ENCODE assay signal across 13 mouse cellular contexts in the genomic region with DNA sequence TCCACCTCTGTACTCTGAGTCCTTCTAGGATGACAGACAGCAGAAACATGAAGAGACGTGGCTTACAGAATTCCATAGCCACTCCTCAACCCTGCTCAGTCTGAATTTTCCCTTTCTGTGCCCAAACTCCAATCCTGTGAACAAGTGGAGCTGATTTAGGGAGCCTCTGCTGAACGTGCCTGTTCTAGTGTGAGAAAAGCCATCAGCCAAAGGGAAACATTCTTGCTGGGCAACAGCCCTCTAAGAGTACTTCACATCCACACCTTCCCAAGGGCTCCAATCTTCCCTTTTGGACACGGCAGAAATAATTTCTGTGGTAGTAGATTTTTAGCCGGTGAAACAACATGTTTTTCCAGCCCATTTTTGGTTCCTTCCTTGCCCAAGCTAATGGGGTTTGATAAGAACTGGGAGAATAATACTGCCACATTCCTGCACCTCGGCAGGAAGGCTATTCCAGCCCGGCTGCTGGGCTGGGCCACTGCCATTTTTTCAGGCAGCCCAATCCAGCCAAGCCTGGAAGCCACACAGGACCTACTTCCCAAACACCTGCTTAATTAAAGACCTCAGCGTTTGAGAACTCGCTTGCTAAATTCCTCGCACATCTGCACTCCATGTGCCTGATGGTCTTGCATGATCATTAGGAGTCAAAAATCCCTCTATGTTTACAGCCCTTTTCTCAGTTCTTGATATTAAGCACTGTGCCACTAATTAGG. TPM values are rescaled to one million over a fixed set of nuclear protein-coding genes. Genes with fewer than 3 reads are reported as not detected.
A peak's percentile ranks its signal among the peaks of the same experiment; 100 is the strongest.
DNase-seq lines count a peak whose midpoint lies in the region; ATAC-seq lines count a peak whose summit lies in the region.
"Had no signal": no experiment of that assay in that cellular context is flagged by ENCODE, and none has a peak within 500 bp of the region (broad histone marks: within the 10 kb centered on the region; RNA-seq: fewer than 3 reads in every experiment).

No protein-coding gene starts in this region.

- intact Hi-C loops in gastrocnemius, postnatal 14 days (cut with DNase I; ENCODE audit: low total_unique reads) = loop anchor here (2.0 kb wide), 1 partner anchor 59 kb away; the partner anchor contains the start of gene Tc2n
- intact Hi-C loops in heart, postnatal 10 days (cut with DNase I) = no loop called here

- no peaks in the 10 kb centered on the region for H3K4me1 ChIP-seq in forebrain, embryonic 14.5 days (ENCODE audit: control insufficient read depth, insufficient read depth, low read length)
- H3K4me1 ChIP-seq in forebrain, embryonic 11.5 days (replicated peaks; ENCODE audit: control insufficient read depth, insufficient read depth, low read length) = no peaks in the 10 kb centered on the region
- no peaks in the 10 kb centered on the region for H3K4me1 ChIP-seq in midbrain, embryonic 10.5 days

- H3K27me3 ChIP-seq in forebrain, embryonic 14.5 days (replicated peaks; ENCODE audit: control insufficient read depth, insufficient read depth, low read length) = no peaks in the 10 kb centered on the region
- H3K27me3 ChIP-seq in forebrain, embryonic 11.5 days (ENCODE audit: control insufficient read depth, insufficient read depth, low read length) = no peaks in the 10 kb centered on the region
- no peaks in the 10 kb centered on the region for H3K27me3 ChIP-seq in midbrain, embryonic 10.5 days (ENCODE audit: low read depth, poor library complexity, severe bottlenecking)

- no peaks in the 10 kb centered on the region for H3K36me3 ChIP-seq in forebrain, embryonic 14.5 days (ENCODE audit: control insufficient read depth, insufficient read depth, low read length)
- no peaks in the 10 kb centered on the region for H3K36me3 ChIP-seq in forebrain, embryonic 11.5 days (ENCODE audit: control insufficient read depth, insufficient read depth, low read length)
- no peaks in the 10 kb centered on the region for H3K36me3 ChIP-seq in midbrain, embryonic 10.5 days

- 44% methylated on average over 9 of the region's 9 CpGs for WGBS in forebrain, embryonic 14.5 days
- WGBS in forebrain, embryonic 11.5 days = 66% methylated on average over 9 of the region's 9 CpGs
- 81% methylated on average over 9 of the region's 9 CpGs for WGBS in midbrain, embryonic 10.5 days

- no peak overlapping the region for H3K9ac ChIP-seq in forebrain, embryonic 14.5 days (ENCODE audit: low read length)
- H3K9ac ChIP-seq in forebrain, embryonic 11.5 days (ENCODE audit: low read length) = no peak overlapping the region

- ATAC-seq in forebrain, embryonic 14.5 days = no peak; the same call in 1 of the 2 replicates
- no peak for ATAC-seq in forebrain, embryonic 11.5 days (replicated peaks; ENCODE audit: low FRiP score)

- H3K9me3 ChIP-seq in forebrain, embryonic 14.5 days (replicated peaks; ENCODE audit: control insufficient read depth, low read length) = no peaks in the 10 kb centered on the region
- no peaks in the 10 kb centered on the region for H3K9me3 ChIP-seq in forebrain, embryonic 11.5 days (ENCODE audit: control insufficient read depth, low read length)
- no peaks in the 10 kb centered on the region for H3K9me3 ChIP-seq in midbrain, embryonic 10.5 days (replicated peaks)

- no peak overlapping the region for H3K4me3 ChIP-seq in forebrain, embryonic 14.5 days (ENCODE audit: low read depth, low read length)
- no peak overlapping the region for H3K4me3 ChIP-seq in forebrain, embryonic 11.5 days (ENCODE audit: low read depth, low read length)
- no peak overlapping the region for H3K4me3 ChIP-seq in midbrain, embryonic 10.5 days
- H3K4me3 ChIP-seq: myocyte had no signal

- no peak overlapping the region for H3K27ac ChIP-seq in forebrain, embryonic 14.5 days (ENCODE audit: low read depth, low read length)
- H3K27ac ChIP-seq in forebrain, embryonic 11.5 days (ENCODE audit: low read depth, low read length) = no peak overlapping the region
- H3K27ac ChIP-seq in midbrain, embryonic 10.5 days (replicated peaks) = no peak overlapping the region
- H3K27ac ChIP-seq: macrophage had no signal

- H3K4me2 ChIP-seq in forebrain, embryonic 14.5 days (ENCODE audit: low read length) = no peak overlapping the region
- no peak overlapping the region for H3K4me2 ChIP-seq in forebrain, embryonic 11.5 days (ENCODE audit: low read depth, low read length, severe bottlenecking)

- peak; percentile 15 for DNase-seq in forebrain, embryonic 14.5 days (ENCODE audit: low spot score)
- no peak for DNase-seq in forebrain, embryonic 11.5 days (ENCODE audit: low spot score)
- DNase-seq in Muller cell, postnatal 12 days (ENCODE audit: inconsistent ontology term) = peak; percentile 81
- DNase-seq in gastrocnemius, postnatal 14 days = peak; percentile 65
- peak; percentile 65 to 71 for DNase-seq in heart, postnatal 10 days
- DNase-seq in urinary bladder, postnatal 25 days (ENCODE audit: low spot score) = no peak
- DNase-seq in embryo, embryonic 9.5 days (ENCODE audit: extremely low spot score) = no peak
- DNase-seq in midbrain, embryonic 10.5 days (ENCODE audit: low spot score) = no peak
- DNase-seq: adrenal gland, adult 2 months; kidney, adult 18-20 months had no signal

RNA-seq across cellular contexts. Expression of gene Fbln5, which starts 41.1 kb away (rescaled TPM):
- 5.3 and 9.9 TPM in 2 replicates for polyA plus RNA-seq in forebrain, embryonic 14.5 days (2014; fragmentation: Nextera tagmentation; extraction: Ambion mirVana)
- 9.2 and 12.2 TPM in 2 replicates for polyA plus RNA-seq in forebrain, embryonic 11.5 days (2014; fragmentation: Nextera tagmentation; extraction: Ambion mirVana)
- total RNA-seq in gastrocnemius, postnatal 14 days (2021) = 10 to 100 TPM; 34.2 to 39.6 TPM
- total RNA-seq in heart, postnatal 10 days (2021) = 10 to 100 TPM; 47.1 to 52.2 TPM
- 11.4 and 13.9 TPM in 2 replicates for polyA plus RNA-seq in midbrain, embryonic 10.5 days (2016; fragmentation: Nextera tagmentation; extraction: Ambion mirVana)
- total RNA-seq: MEL had no signal

RNA-seq across cellular contexts. Expression of gene Tc2n, which starts 59.4 kb away (rescaled TPM):
- 0.05 and 0.06 TPM in 2 replicates for polyA plus RNA-seq in forebrain, embryonic 14.5 days (2014; fragmentation: Nextera tagmentation; extraction: Ambion mirVana)
- polyA plus RNA-seq in forebrain, embryonic 11.5 days (2014; fragmentation: Nextera tagmentation; extraction: Ambion mirVana) = 0.13 and 0.15 TPM in 2 replicates
- total RNA-seq in gastrocnemius, postnatal 14 days (2021) = under 1 TPM; 0.22 to 0.49 TPM
- under 1 TPM; 0.50 to 0.57 TPM for total RNA-seq in heart, postnatal 10 days (2021)
- polyA plus RNA-seq in midbrain, embryonic 10.5 days (2016; fragmentation: Nextera tagmentation; extraction: Ambion mirVana) = 0.04 and 0.09 TPM in 2 replicates
- total RNA-seq: MEL had no signal
- polyA plus RNA-seq: macrophage, myocyte had no signal

Comparison
In these comparisons a context has a peak if more than half of its experiments do, and no peak if none do; other contexts are left out.
1. DNase-seq: peak in forebrain, embryonic 14.5 days (single experiment), Muller cell, postnatal 12 days (single experiment), gastrocnemius, postnatal 14 days (single experiment) and heart, postnatal 10 days (2 of 2); none in forebrain, embryonic 11.5 days (single experiment), urinary bladder, postnatal 25 days (single experiment), embryo, embryonic 9.5 days (single experiment) and midbrain, embryonic 10.5 days (single experiment).